Mouse (Mus musculus) lung, adult 2 months (tissue): ENCODE results near the gene Ccn6.

Experiments
- CTCF ChIP-seq: fragments of 200-500 bp; IDR thresholded peaks from 2 replicates; pipeline ENCODE4 v1.5.1; 2011; ENCODE audit warnings: mild to moderate bottlenecking, low read length, control low read depth; ENCODE audit not compliant: insufficient read depth
- POLR2A ChIP-seq: fragments of 200-500 bp; IDR thresholded peaks from 2 replicates; pipeline ENCODE4 v1.6.1; 2011; ENCODE audit warnings: low read depth, mild to moderate bottlenecking, control low read depth, low read length, borderline replicate concordance; ENCODE audit errors: extremely low read depth

- TF ChIP-seq CTCF, result no peak
- no peak for TF ChIP-seq POLR2A
Observed at GRCm38 (mm10) chr10:39173077-39173476, 9.5 kb upstream of the Ccn6 start.
